Mouse (Mus musculus): ENCODE measurements around the gene Mia2.

- TF ChIP-seq CTCF (IDR thresholded peaks at IDR 0.05; ENCODE audit: low read depth, low read length), result no peak
- TF ChIP-seq POLR2A (IDR thresholded peaks at IDR 0.05; ENCODE audit: extremely low read depth, insufficient read depth, low read length), result no peak
These were observed 142.8 kb downstream of the Mia2 start for GRCm38 (mm10) chr12:59238434-59238833.
